Mouse (Mus musculus) embryonic fibroblast, embryonic 13.5 days (primary cell): ENCODE data around the gene Ndel1.

ENCODE experiments used
- CTCF ChIP-seq: IDR thresholded peaks from 2 replicates; pipeline ENCODE4 v1.5.1; 2011; ENCODE audit warnings: mild to moderate bottlenecking, control low read depth, low read length, moderate library complexity, borderline replicate concordance; ENCODE audit not compliant: insufficient read depth
- POLR2A ChIP-seq: IDR thresholded peaks from 2 replicates; pipeline ENCODE4 v1.6.1; 2011; ENCODE audit warnings: low read depth, mild to moderate bottlenecking, control low read depth, low read length, moderate library complexity

DNA sequence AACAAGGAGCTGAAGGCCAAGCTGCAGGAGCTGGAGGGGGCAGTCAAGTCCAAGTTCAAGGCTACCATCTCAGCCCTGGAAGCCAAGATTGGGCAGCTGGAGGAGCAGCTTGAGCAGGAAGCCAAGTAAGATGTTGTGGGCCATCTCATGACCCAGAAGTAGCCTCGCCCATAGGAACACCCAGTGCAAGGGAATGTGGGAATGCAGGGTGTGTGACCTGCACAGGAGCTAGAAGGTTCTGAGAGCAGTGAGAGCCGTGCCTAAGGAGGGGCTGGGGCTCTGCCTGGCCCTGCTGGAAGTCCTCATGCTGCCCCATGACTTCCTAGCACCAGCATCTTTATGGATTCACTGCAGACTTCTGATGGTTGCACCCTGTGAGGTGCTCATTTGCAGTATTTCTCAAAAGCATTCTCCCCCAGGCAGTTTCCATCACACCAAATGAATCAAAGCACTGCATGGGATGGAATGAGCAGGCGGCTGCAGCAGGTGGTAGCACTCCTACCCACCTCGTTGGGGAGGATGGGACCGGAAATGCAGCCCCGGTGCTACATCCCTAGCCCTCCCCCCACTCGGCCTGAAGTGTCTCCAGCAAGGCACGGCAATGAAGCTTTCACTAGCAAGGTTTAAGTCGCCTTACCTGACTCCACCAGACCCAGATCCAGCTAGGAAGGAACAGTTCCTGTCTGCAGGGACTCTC lies 59.6 kb downstream of the Ndel1 start:
- TF ChIP-seq CTCF (no peak), POLR2A (no peak)
